Mouse (Mus musculus) MEL (cell line): ENCODE results near the gene Gm36864. TPM values are rescaled to one million over a fixed set of nuclear protein-coding genes. Genes with fewer than 3 reads are reported as not detected.

Experiments
- DNase-seq: peaks from one replicate; pipeline ENCODE4 v3.0.0; 2011; ENCODE audit warnings: low read depth, low spot score
- H3K27ac ChIP-seq: 2 replicates; pipeline ENCODE4 v1.5.1; 2012; ENCODE audit warnings: low read depth, mild to moderate bottlenecking, control low read depth, low read length, moderate library complexity; ENCODE audit not compliant: control insufficient read depth
- H3K27me3 ChIP-seq, 2 experiments: fragments of 150-350 bp in 1 of 2; sonication (generic) in 1 of 2; 2 replicates each; pipeline ENCODE4 v1.6.1; 2012; ENCODE audit warnings: low read length in 2 of 2, mild to moderate bottlenecking in 2 of 2, improper control_type of control experiment in 1 of 2, moderate library complexity in 1 of 2; ENCODE audit not compliant: insufficient read depth in 2 of 2, control insufficient read depth in 1 of 2
- H3K36me3 ChIP-seq, 2 experiments: 2 replicates each; pipeline ENCODE4 v1.6.1; 2012 to 2014; ENCODE audit warnings: low read length in 2 of 2, improper control_type of control experiment in 1 of 2, inconsistent platforms in 1 of 2, mild to moderate bottlenecking in 1 of 2; ENCODE audit not compliant: insufficient read depth in 2 of 2, control insufficient read depth in 1 of 2
- H3K4me1 ChIP-seq, 2 experiments: fragments of 150-350 bp in 1 of 2; sonication (generic) in 1 of 2; 2 replicates each; pipeline ENCODE4 v1.6.1; 2012; ENCODE audit warnings: low read length in 2 of 2, improper control_type of control experiment in 1 of 2, mild to moderate bottlenecking in 1 of 2; ENCODE audit not compliant: insufficient read depth in 2 of 2, control insufficient read depth in 1 of 2
- H3K4me3 ChIP-seq, 2 experiments: fragments of 150-350 bp in 1 of 2; sonication (generic) in 1 of 2; 2 replicates each; pipeline ENCODE4 v1.5.1; 2012; ENCODE audit warnings: low read depth in 2 of 2, low read length in 2 of 2, mild to moderate bottlenecking in 2 of 2, moderate library complexity in 2 of 2, control low read depth in 1 of 2, improper control_type of control experiment in 1 of 2; ENCODE audit not compliant: control insufficient read depth in 1 of 2, insufficient read depth in 1 of 2
- H3K79me2 ChIP-seq: 2 replicates; pipeline ENCODE4 v1.6.1; 2012; ENCODE audit warnings: mild to moderate bottlenecking, low read length, moderate library complexity; ENCODE audit not compliant: control insufficient read depth, poor library complexity, insufficient read depth
- H3K9ac ChIP-seq: 2 replicates; pipeline ENCODE4 v1.6.1; 2012; ENCODE audit warnings: low read depth, mild to moderate bottlenecking, control low read depth, low read length, moderate library complexity; ENCODE audit not compliant: control insufficient read depth, poor library complexity, severe bottlenecking
- H3K9me3 ChIP-seq: fragments of 150-350 bp; sonication (generic); replicated peaks from 2 replicates; pipeline ENCODE4 v1.6.1; 2012; ENCODE audit warnings: mild to moderate bottlenecking, low read length, improper control_type of control experiment, moderate library complexity; ENCODE audit not compliant: insufficient read depth
- CTCF ChIP-seq, 3 experiments: IDR thresholded peaks in 2 of 3; conservative IDR thresholded peaks in 1 of 3; 2 replicates each; pipeline ENCODE4 v1.5.1; 2011 to 2012; ENCODE audit warnings: low read length in 3 of 3, low read depth in 2 of 3, mild to moderate bottlenecking in 2 of 3, improper control_type of control experiment in 1 of 3, inconsistent platforms in 1 of 3, mixed read lengths in 1 of 3, moderate library complexity in 1 of 3; ENCODE audit not compliant: control insufficient read depth in 1 of 3, insufficient read depth in 1 of 3, poor library complexity in 1 of 3, severe bottlenecking in 1 of 3
- ETS1 ChIP-seq: IDR thresholded peaks from 2 replicates; pipeline ENCODE4 v1.6.1; 2012; ENCODE audit warnings: low read depth, mild to moderate bottlenecking, inconsistent platforms, low read length, improper control_type of control experiment, moderate library complexity
- GATA1 ChIP-seq: IDR thresholded peaks from 2 replicates; pipeline ENCODE4 v1.6.1; 2011; ENCODE audit warnings: low read depth, low read length, improper control_type of control experiment
- HCFC1 ChIP-seq: IDR thresholded peaks from 2 replicates; pipeline ENCODE4 v1.6.1; 2012; ENCODE audit warnings: low read depth, mild to moderate bottlenecking, inconsistent platforms, low read length, improper control_type of control experiment, moderate library complexity
- KAT2A ChIP-seq: conservative IDR thresholded peaks from 2 replicates; pipeline ENCODE4 v1.6.1; 2012; ENCODE audit warnings: low read depth, low read length, improper control_type of control experiment, inconsistent platforms
- MXI1 ChIP-seq: IDR thresholded peaks from 2 replicates; pipeline ENCODE4 v1.6.1; 2011; ENCODE audit warnings: mild to moderate bottlenecking, low read depth, low read length, improper control_type of control experiment
- MYB ChIP-seq: IDR thresholded peaks from 2 replicates; pipeline ENCODE4 v1.6.1; 2011; ENCODE audit warnings: mild to moderate bottlenecking, low read depth, low read length, improper control_type of control experiment
- MYC ChIP-seq: IDR thresholded peaks from 2 replicates; pipeline ENCODE4 v1.6.1; 2011; ENCODE audit warnings: low read depth, mild to moderate bottlenecking, low read length, improper control_type of control experiment, moderate library complexity
- NELFE ChIP-seq: IDR thresholded peaks from 2 replicates; pipeline ENCODE4 v1.6.1; 2011; ENCODE audit warnings: low read depth, low read length, improper control_type of control experiment
- NRF1 ChIP-seq: IDR thresholded peaks from 2 replicates; pipeline ENCODE4 v1.6.1; 2014; ENCODE audit warnings: low read depth, mild to moderate bottlenecking, inconsistent platforms, low read length, improper control_type of control experiment, moderate library complexity; ENCODE audit not compliant: poor library complexity, insufficient read depth, severe bottlenecking
- RAD21 ChIP-seq: IDR thresholded peaks from 2 replicates; pipeline ENCODE4 v1.6.1; 2011; ENCODE audit warnings: mild to moderate bottlenecking, low read depth, low read length, improper control_type of control experiment
- RCOR1 ChIP-seq: IDR thresholded peaks from 2 replicates; pipeline ENCODE4 v1.6.1; 2012; ENCODE audit warnings: low read depth, mild to moderate bottlenecking, inconsistent platforms, low read length, improper control_type of control experiment
- SMC3 ChIP-seq: IDR thresholded peaks from 2 replicates; pipeline ENCODE4 v1.6.1; 2011; ENCODE audit warnings: low read depth, low read length, improper control_type of control experiment
- TCF12 ChIP-seq: IDR thresholded peaks from 2 replicates; pipeline ENCODE4 v1.6.1; 2014; ENCODE audit warnings: low read depth, mild to moderate bottlenecking, inconsistent platforms, low read length, improper control_type of control experiment, moderate library complexity
- USF1 ChIP-seq: IDR thresholded peaks from 2 replicates; pipeline ENCODE4 v1.6.1; 2014; ENCODE audit warnings: low read depth, mild to moderate bottlenecking, inconsistent platforms, low read length, improper control_type of control experiment, moderate library complexity
- USF2 ChIP-seq, 2 experiments: IDR thresholded peaks; 2 replicates each; pipeline ENCODE4 v1.6.1; 2011 to 2012; ENCODE audit warnings: improper control_type of control experiment in 2 of 2, low read length in 2 of 2, borderline replicate concordance in 1 of 2, inconsistent platforms in 1 of 2, low read depth in 1 of 2, mild to moderate bottlenecking in 1 of 2; ENCODE audit not compliant: insufficient read depth in 1 of 2
- ZC3H11A ChIP-seq: IDR thresholded peaks from 2 replicates; pipeline ENCODE4 v1.6.1; 2012; ENCODE audit warnings: low read depth, mild to moderate bottlenecking, inconsistent platforms, low read length, improper control_type of control experiment
- ZMIZ1 ChIP-seq: IDR thresholded peaks from 2 replicates; pipeline ENCODE4 v1.6.1; 2012; ENCODE audit warnings: low read depth, mild to moderate bottlenecking, inconsistent platforms, low read length, improper control_type of control experiment, moderate library complexity
- ZNF384 ChIP-seq: IDR thresholded peaks from 2 replicates; pipeline ENCODE4 v1.6.1; 2012; ENCODE audit warnings: low read depth, mild to moderate bottlenecking, inconsistent platforms, low read length, improper control_type of control experiment
- polyA plus RNA-seq, 2 experiments: library from polyadenylated mRNA; stranded (reverse) in 1 of 2; unstranded in 1 of 2; fragments of >175 nt in 1 of 2; fragments of >200 nt in 1 of 2; gene quantifications; 2 replicates each; pipeline versions ENCODE4 v1.2.1 to v1.2.4; 2012; ENCODE audit warnings: low replicate concordance in 2 of 2, low read depth in 1 of 2; ENCODE audit not compliant: insufficient read length in 2 of 2, insufficient read depth in 1 of 2, missing spikeins in 1 of 2
- total RNA-seq: library from RNA; depleted of rRNA; stranded (reverse); fragments of 300-350 nt; gene quantifications from 2 replicates; pipeline ENCODE4 v1.2.3, GENCODE M21; 2012

Gm36864 gene
- total and polyA plus RNA-seq, 3 experiments, result 0.08 TPM; not detected in 2

DNA sequence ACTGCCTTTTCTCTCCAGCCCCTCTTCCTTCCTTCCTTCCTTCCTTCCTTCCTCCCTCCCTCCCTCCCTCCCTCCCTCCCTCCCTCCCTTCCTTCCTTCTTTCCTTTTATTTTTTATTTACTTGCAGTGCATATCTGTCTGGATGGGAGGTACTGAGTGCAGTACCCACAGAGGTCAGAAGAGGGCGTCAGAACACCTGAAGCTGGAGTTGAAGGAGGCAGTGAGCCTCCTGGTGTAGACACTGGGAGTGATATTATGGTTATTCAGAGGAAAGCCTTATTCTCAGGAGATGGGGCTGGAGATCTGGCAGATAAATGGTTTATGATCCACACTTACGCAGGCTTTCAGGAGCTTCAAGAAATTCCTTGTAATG, 41.3 kb downstream of the Gm36864 start:
- Histone ChIP-seq H3K4me3 (no peak overlapping the region), H3K36me3 (no peaks in the 10 kb centered on the region), H3K27me3 (no peaks in the 10 kb centered on the region), H3K9ac (no peak overlapping the region), H3K27ac (no peak overlapping the region), H3K9me3 (no peaks in the 10 kb centered on the region), H3K79me2 (no peaks in the 10 kb centered on the region), H3K4me1 (no peaks in the 10 kb centered on the region)
- TF ChIP-seq CTCF (IDR thresholded peaks at IDR 0.05 in 2 of 3, conservative IDR thresholded peaks at IDR 0.05 in 1 of 3; ENCODE audit: control insufficient read depth in 1 of 3, insufficient read depth in 1 of 3, low read depth in 2 of 3, low read length in 3 of 3, poor library complexity in 1 of 3, severe bottlenecking in 1 of 3) (peak; percentile 42 to 61 (median 50)), USF1 (no peak), RAD21 (peak; percentile 46), ZC3H11A (peak; percentile 47), MXI1 (no peak), USF2 (IDR thresholded peaks at IDR 0.05; ENCODE audit: borderline replicate concordance in 1 of 2, insufficient read depth in 1 of 2, low read depth in 1 of 2, low read length in 2 of 2) (no peak), ETS1 (no peak), MYB (no peak), RCOR1 (no peak), ZMIZ1 (no peak), NELFE (no peak), TCF12 (no peak), NRF1 (no peak), ZNF384 (no peak), SMC3 (peak; percentile 66), KAT2A (no peak)
- DNase-seq, result peak; percentile 49

DNA sequence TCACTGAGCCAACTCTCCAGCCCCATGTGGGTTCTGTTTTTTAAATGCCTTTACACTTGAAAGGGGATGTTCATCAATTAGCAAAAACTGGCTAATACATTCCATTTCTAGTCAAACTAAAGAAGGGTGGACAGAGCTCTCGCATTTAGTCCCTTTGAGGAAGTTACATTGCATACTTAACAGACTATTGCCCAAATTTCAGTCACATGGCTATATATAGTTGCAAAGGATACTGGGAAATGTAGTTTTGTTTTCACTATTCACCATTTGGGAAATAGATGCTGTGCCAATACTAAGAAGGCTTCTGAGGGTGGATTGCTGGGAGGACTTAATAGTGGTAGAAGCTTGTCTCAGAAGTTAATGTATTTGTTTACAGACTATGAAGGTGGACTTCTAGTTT, 45.0 kb downstream of the Gm36864 start:
- TF ChIP-seq MYC (no peak), GATA1 (no peak), MXI1 (no peak), USF1 (peak; percentile 76), ZMIZ1 (no peak), HCFC1 (peak; percentile 75), RAD21 (no peak), USF2 (IDR thresholded peaks at IDR 0.05; ENCODE audit: borderline replicate concordance in 1 of 2, insufficient read depth in 1 of 2, low read depth in 1 of 2, low read length in 2 of 2) (no peak)
- H3K9ac ChIP-seq, result no peak overlapping the region
- no peak overlapping the region for H3K4me3 ChIP-seq
- no peaks in the 10 kb centered on the region for H3K36me3 ChIP-seq
- H3K27ac ChIP-seq, result no peak overlapping the region
- H3K9me3 ChIP-seq, result no peaks in the 10 kb centered on the region
- no peaks in the 10 kb centered on the region for H3K79me2 ChIP-seq
- no peaks in the 10 kb centered on the region for H3K4me1 ChIP-seq
- no peaks in the 10 kb centered on the region for H3K27me3 ChIP-seq
- DNase-seq, result no peak
